Mouse (Mus musculus): ENCODE measurements at regions not wholly inside any gene's neighbourhood (a gene's known extent, or its start where the extent isn't known, plus 50 kb on each side); places are given as distances from the start of the nearest gene placed in this dataset.

DNA sequence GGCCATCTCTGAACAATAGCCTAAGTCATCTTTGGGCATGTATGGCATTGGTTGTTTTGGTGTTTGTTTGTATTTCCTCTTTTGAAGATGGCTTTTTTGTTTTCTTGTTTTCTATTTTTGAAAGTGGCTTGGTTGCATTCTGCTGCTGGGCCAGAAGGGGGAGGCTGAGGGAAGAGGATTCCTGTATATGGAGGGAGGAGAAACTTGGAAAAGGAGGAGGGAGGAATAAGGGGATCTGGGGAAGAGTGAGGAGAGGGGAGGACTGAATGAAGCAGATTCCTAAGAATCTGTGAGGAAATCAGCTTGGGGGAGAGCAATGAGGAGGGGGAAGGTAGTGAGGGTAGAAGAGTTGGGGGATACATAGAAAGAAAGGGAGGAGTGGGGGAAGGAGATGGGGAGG lies 290.0 kb upstream of the Zfp703 start:
- Histone ChIP-seq H3K36me3 (replicated peaks in 1 of 2; ENCODE audit: control insufficient read depth in 1 of 2, insufficient read depth in 1 of 2, low read length in 1 of 2) (no peaks in the 10 kb centered on the region), H3K4me3 (replicated peaks in 1 of 3; ENCODE audit: low read depth in 2 of 3, low read length in 2 of 3, poor library complexity in 1 of 3) (no peak overlapping the region), H3K27ac (ENCODE audit: insufficient read depth, low read depth) (no peak overlapping the region), H3K27me3 (replicated peaks) (no peaks in the 10 kb centered on the region), H3K9me3 (replicated peaks; ENCODE audit: low read length) (no peaks in the 10 kb centered on the region), H3K9ac (ENCODE audit: insufficient read depth, low read depth) (no peak overlapping the region), H3K4me1 (ENCODE audit: control insufficient read depth in 1 of 2, insufficient read depth in 2 of 2) (no peaks in the 10 kb centered on the region; a peak in 1 of 4 replicates), H3K79me2 (replicated peaks; ENCODE audit: control insufficient read depth, extremely low read depth, insufficient read depth, poor library complexity, severe bottlenecking) (no peaks in the 10 kb centered on the region), H3K4me2 (ENCODE audit: insufficient read depth, low read depth, poor library complexity, severe bottlenecking) (no peak overlapping the region)
- in situ Hi-C loops (cut with MboI; ENCODE audit: low pct_ligation_motif_present, low pct_unique_long_range_greater_than_20kb, low sequenced_read_pairs), result no loop called here
- dilution Hi-C loops (cut with MboI; ENCODE audit: extremely low pct_ligation_motif_present, extremely low pct_unique_long_range_greater_than_20kb, low sequenced_read_pairs), result no loop called here
- DNase-seq (ENCODE audit: extremely low read depth), result no peak
- TF ChIP-seq RAD21 (IDR thresholded peaks at IDR 0.05; ENCODE audit: low read depth, low read length) (peak; percentile 42), SMC3 (IDR thresholded peaks at IDR 0.05; ENCODE audit: low read depth, low read length) (peak; percentile 62), BHLHE40 (IDR thresholded peaks at IDR 0.05; ENCODE audit: low read depth, low read length) (no peak), E2F4 (IDR thresholded peaks at IDR 0.05; ENCODE audit: insufficient replicate concordance, low read depth, low read length) (no peak), ETS1 (conservative IDR thresholded peaks at IDR 0.05; ENCODE audit: low read depth, low read length) (no peak), CTCF (conservative IDR thresholded peaks at IDR 0.05 in 1 of 2, IDR thresholded peaks at IDR 0.05 in 1 of 2; ENCODE audit: low read depth in 2 of 2, low read length in 2 of 2) (peak in 1 of 2 experiments; percentile 54; a peak in 2 of 4 replicates)

GRCm38 (mm10) chr8:26688035-26688434 lies 289.1 kb upstream of the Zfp703 start:
- in situ Hi-C loops (cut with MboI; ENCODE audit: low pct_ligation_motif_present, low pct_unique_long_range_greater_than_20kb, low sequenced_read_pairs) (no loop called here), dilution Hi-C loops (cut with MboI; ENCODE audit: extremely low pct_ligation_motif_present, extremely low pct_unique_long_range_greater_than_20kb, low sequenced_read_pairs) (no loop called here)
- TF ChIP-seq GABPA (IDR thresholded peaks at IDR 0.05; ENCODE audit: insufficient replicate concordance, low read depth, low read length), result no peak
- no peak for TF ChIP-seq PAX5 (IDR thresholded peaks at IDR 0.05; ENCODE audit: low read length)
- H3K27me3 ChIP-seq (replicated peaks), result no peaks in the 10 kb centered on the region
- H3K9ac ChIP-seq (ENCODE audit: insufficient read depth, low read depth), result no peak overlapping the region
- no peaks in the 10 kb centered on the region for H3K36me3 ChIP-seq (replicated peaks in 1 of 2; ENCODE audit: control insufficient read depth in 1 of 2, insufficient read depth in 1 of 2, low read length in 1 of 2)
- no peaks in the 10 kb centered on the region for H3K9me3 ChIP-seq (replicated peaks; ENCODE audit: low read length)
- H3K4me3 ChIP-seq (replicated peaks in 1 of 3; ENCODE audit: low read depth in 2 of 3, low read length in 2 of 3, poor library complexity in 1 of 3), result no peak overlapping the region
- no peaks in the 10 kb centered on the region for H3K79me2 ChIP-seq (replicated peaks; ENCODE audit: control insufficient read depth, extremely low read depth, insufficient read depth, poor library complexity, severe bottlenecking)
- H3K4me2 ChIP-seq (ENCODE audit: insufficient read depth, low read depth, poor library complexity, severe bottlenecking), result peak overlapping the region; percentile 13; the same call in 1 of the 2 replicates
- DNase-seq (ENCODE audit: extremely low read depth), result no peak
- no peak overlapping the region for H3K27ac ChIP-seq (ENCODE audit: insufficient read depth, low read depth)
- H3K4me1 ChIP-seq (ENCODE audit: control insufficient read depth in 1 of 2, insufficient read depth in 2 of 2), result no peaks in the 10 kb centered on the region; a peak in 1 of 4 replicates

- H3K9ac ChIP-seq (ENCODE audit: insufficient read depth, low read depth), result no peak overlapping the region
- TF ChIP-seq MAFK (IDR thresholded peaks at IDR 0.05; ENCODE audit: insufficient replicate concordance, low read length), result no peak
- TF ChIP-seq IRF4 (IDR thresholded peaks at IDR 0.05; ENCODE audit: low read depth, low read length), result no peak
- TF ChIP-seq POLR2AphosphoS2 (IDR thresholded peaks at IDR 0.05; ENCODE audit: low read depth, low read length), result no peak
- dilution Hi-C loops (cut with MboI; ENCODE audit: extremely low pct_ligation_motif_present, extremely low pct_unique_long_range_greater_than_20kb, low sequenced_read_pairs), result no loop called here
Observed at GRCm38 (mm10) chr8:26688745-26689478, 288.2 kb upstream of the Zfp703 start.

More at GRCm38 (mm10) chr8:26688745-26689478, 288.2 kb upstream of the Zfp703 start:
- Histone ChIP-seq H3K4me2 (ENCODE audit: insufficient read depth, low read depth, poor library complexity, severe bottlenecking) (no peak overlapping the region), H3K79me2 (replicated peaks; ENCODE audit: control insufficient read depth, extremely low read depth, insufficient read depth, poor library complexity, severe bottlenecking) (no peaks in the 10 kb centered on the region), H3K4me1 (ENCODE audit: control insufficient read depth in 1 of 2, insufficient read depth in 2 of 2) (no peaks in the 10 kb centered on the region; a peak in 1 of 4 replicates), H3K9me3 (replicated peaks; ENCODE audit: low read length) (no peaks in the 10 kb centered on the region), H3K4me3 (replicated peaks in 1 of 3; ENCODE audit: low read depth in 2 of 3, low read length in 2 of 3, poor library complexity in 1 of 3) (no peak overlapping the region), H3K36me3 (replicated peaks in 1 of 2; ENCODE audit: control insufficient read depth in 1 of 2, insufficient read depth in 1 of 2, low read length in 1 of 2) (no peaks in the 10 kb centered on the region), H3K27ac (ENCODE audit: insufficient read depth, low read depth) (no peak overlapping the region), H3K27me3 (replicated peaks) (no peaks in the 10 kb centered on the region)
- DNase-seq (ENCODE audit: extremely low read depth), result no peak
- in situ Hi-C loops (cut with MboI; ENCODE audit: low pct_ligation_motif_present, low pct_unique_long_range_greater_than_20kb, low sequenced_read_pairs), result no loop called here
